Mouse (Mus musculus): ENCODE measurements around the gene Glra1.

Gene Glra1

GRCm38 (mm10) chr11:55517666-55518065 lies 90.3 kb downstream of the Glra1 start:
- DNase-seq (ENCODE audit: low spot score): no peak

DNA sequence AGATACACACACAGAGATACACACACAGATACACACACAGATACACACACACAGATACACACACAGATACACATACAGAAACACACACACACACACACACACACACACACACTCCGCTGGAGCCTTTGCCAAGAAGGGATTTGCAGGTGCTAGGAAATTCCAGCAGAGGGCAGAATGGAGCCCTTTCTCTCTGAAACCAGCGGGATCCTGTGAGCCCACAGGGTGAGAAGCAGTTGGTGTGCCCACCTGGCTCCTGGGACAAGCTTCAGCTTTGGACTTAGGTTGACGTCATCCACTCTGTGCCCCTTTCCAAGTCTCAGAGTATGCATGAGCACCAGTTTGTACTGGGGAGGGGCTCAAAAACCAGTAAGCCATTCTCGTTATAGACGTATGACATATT lies 96.6 kb downstream of the Glra1 start:
- no peak for DNase-seq (ENCODE audit: low spot score)

- DNase-seq (ENCODE audit: low spot score): peak; percentile 29
Measured at GRCm38 (mm10) chr11:55505485-55505884, 102.5 kb downstream of the Glra1 start.

DNA sequence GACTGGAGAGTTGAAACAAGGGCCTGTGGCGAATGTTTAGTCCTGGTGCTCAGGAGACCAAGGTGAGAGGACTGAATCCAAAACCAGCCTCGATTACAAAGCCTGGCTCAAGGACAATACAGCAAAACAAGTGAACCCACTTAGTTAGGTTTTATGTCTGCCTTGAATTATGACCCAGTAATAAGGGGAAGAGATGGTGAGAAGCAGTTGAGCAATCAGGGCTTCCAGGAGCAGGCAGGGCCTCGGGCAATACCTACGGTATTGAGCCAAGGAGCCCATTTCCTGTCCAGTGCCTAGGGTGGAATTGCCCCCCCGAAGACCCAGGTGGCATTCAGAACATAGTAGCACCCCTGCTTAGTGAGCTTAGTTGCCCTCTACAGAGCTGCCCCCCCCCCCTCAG lies 105.1 kb downstream of the Glra1 start:
- peak; percentile 38 for DNase-seq (ENCODE audit: low spot score)

DNA sequence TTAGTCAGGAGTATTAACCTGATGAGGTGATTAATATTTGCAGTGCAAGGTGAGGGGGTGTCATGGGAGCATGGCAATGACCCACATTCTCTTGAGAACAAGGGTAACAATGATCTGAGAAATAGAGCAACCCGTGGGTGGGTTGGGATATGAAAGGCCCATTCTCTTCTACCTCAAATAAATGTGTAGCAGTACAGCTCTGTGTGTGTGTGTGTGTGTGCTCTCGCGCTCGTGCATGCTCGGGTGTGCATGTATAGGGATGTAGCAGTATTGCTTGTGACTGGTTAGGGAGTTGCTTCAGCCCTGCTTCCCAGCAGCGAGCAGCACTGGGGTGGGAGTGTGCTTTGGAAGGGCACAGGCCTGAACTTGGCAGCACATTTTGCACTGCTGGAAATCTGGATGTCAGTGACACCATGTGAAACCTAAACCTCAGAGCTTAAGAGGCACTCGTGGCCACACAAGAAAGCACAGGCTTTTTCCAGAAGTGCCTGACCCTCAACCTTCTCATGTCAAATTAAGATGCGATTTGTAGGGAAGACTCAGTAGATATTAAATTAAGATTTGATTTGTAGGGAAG lies 106.0 kb downstream of the Glra1 start:
- peak; percentile 47 for DNase-seq (ENCODE audit: low spot score)

GRCm38 (mm10) chr11:55497885-55498284 lies 110.1 kb downstream of the Glra1 start:
- DNase-seq (ENCODE audit: low spot score): peak; percentile 71

- DNase-seq (ENCODE audit: low spot score): no peak
Measured at GRCm38 (mm10) chr11:55496158-55496557, 111.8 kb downstream of the Glra1 start.

DNA sequence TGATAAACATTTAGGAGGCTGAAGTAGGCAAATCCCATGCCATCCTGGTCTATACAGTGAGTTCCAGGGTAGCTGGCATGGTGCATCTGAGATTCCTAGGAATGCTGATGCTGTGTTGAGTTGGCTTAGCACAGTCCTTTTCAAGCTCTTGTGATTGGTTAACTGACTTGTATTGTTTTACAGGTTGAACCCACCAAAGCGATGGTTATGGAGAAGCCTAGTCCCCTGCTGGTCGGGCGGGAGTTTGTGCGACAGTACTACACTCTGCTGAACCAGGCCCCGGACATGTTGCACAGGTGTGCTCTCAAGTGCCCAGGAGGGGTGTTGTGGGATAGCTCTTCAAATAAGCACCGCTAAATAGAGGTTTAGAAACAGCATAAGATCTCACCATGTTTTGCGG lies 122.6 kb downstream of the Glra1 start:
- no peak for DNase-seq (ENCODE audit: low spot score)

DNA sequence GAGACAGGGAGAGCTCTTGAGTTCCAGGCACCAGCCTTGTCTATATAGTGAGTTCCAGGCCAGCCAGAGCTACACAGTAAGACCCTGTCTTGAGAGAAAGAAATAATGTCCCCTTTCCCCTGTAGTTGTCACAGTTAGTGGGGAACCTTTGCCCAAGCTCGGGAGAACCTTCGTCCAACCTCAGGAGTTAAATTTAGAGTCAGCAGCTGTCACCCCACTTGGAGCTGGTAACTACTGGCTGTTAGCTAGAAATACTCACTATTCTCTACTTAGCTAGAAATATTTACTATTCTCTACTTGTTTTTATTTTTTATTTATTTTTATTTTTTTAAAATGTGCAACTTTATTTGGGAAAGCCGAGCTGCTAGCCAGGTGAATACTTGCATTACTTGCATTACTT lies 134.8 kb downstream of the Glra1 start:
- no peak for DNase-seq (ENCODE audit: low spot score)

DNA sequence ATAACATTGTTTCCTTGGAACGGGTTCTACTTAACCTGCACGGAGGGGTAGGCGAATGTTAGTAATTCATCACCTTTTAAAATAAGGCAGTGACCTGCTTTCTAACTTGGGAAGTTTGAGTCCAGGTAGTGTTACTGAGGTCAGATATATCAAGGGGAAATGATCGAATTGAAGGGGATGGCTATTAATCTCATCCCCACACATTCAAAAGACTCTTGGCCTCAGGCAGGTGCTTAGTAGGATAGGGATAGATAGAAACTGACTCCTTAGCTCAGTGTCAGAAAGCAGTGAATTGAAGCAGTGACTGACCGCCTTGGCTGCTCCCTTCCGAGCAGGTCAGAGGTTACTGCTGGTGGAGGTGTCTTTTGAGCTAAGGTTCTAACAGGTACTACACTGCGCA lies 136.5 kb downstream of the Glra1 start:
- DNase-seq (ENCODE audit: low spot score): no peak

DNA sequence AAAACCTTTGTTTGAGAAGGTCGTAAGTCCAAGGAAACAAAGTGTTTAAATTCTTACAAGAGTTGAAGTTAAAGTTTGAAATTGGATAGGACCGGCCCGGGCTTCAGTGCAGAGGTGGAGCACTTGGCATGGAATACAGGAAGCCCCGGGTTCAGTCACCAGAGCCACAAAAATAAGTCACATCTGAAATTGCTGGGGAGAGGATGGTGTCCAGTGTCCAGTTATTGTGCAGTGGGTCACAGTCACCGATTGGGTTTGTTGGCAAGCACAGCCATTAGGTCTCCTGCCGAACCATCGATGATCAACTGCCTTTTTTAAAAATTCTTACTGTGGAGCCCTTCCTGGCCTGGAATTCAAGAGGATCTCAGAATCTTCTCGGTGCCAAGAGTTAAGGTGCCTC lies 137.2 kb downstream of the Glra1 start:
- DNase-seq (ENCODE audit: low spot score): peak; percentile 29

- DNase-seq (ENCODE audit: low spot score): no peak
Measured at GRCm38 (mm10) chr11:55469923-55470691, 137.9 kb downstream of the Glra1 start.

GRCm38 (mm10) chr11:55469048-55469843 lies 138.8 kb downstream of the Glra1 start, which contains the start of gene G3bp1:
G3bp1 (plus strand) TSS chr11:55469685.
- peak; percentile 100 for DNase-seq (ENCODE audit: low spot score)

DNA sequence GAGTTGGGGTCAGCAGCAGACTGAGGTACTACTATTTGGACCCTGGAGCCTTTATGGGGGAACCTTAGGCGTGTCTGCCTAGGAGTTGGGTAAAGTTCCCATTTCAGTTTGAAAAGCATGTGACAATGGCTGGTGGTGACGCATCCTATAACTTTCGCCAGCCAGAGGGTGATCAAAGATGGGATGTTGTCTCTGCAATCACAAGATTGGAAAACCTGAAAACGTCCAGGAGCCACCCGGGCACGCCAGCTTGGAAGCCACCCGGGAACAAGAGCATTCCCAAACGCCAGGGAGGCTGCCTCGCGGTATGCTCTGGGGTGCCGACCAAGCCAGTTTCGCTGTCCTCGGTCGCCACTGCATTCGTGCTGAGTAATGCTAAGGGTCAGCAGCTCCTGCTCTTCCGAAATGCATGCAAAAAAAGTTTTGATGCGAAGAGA lies 139.4 kb downstream of the Glra1 start:
- peak; percentile 61 for DNase-seq (ENCODE audit: low spot score)

- no peak for DNase-seq (ENCODE audit: low spot score)
Measured at GRCm38 (mm10) chr11:55468012-55468411, 140.0 kb downstream of the Glra1 start.

GRCm38 (mm10) chr11:55465177-55465576 lies 142.8 kb downstream of the Glra1 start:
- DNase-seq (ENCODE audit: low spot score): no peak

GRCm38 (mm10) chr11:55464707-55465106 lies 143.3 kb downstream of the Glra1 start:
- DNase-seq (ENCODE audit: low spot score): no peak
